Mouse (Mus musculus): ENCODE data around the gene Kif17.

Kif17 gene

GRCm38 (mm10) chr4:138259482-138259881 is 9.2 kb downstream of the Kif17 start:
- no peak for DNase-seq (ENCODE audit: low read depth)

GRCm38 (mm10) chr4:138261843-138262681 is 11.8 kb downstream of the Kif17 start:
- DNase-seq (ENCODE audit: low read depth) = peak; percentile 88

- DNase-seq (ENCODE audit: low read depth) = no peak
These were observed 17.6 kb downstream of the Kif17 start for GRCm38 (mm10) chr4:138267869-138268268.

GRCm38 (mm10) chr4:138272011-138272997 is 22.1 kb downstream of the Kif17 start:
- DNase-seq (ENCODE audit: low read depth) = no peak

- DNase-seq (ENCODE audit: low read depth) = no peak
These were observed 28.1 kb downstream of the Kif17 start for GRCm38 (mm10) chr4:138278346-138278745.

- peak; percentile 93 for DNase-seq (ENCODE audit: low read depth)
These were observed 32.6 kb downstream of the Kif17 start for GRCm38 (mm10) chr4:138282834-138283233.

- DNase-seq (ENCODE audit: low read depth) = no peak
These were observed 36.2 kb downstream of the Kif17 start for GRCm38 (mm10) chr4:138286411-138286810.

GRCm38 (mm10) chr4:138288691-138289090 is 38.5 kb downstream of the Kif17 start:
- no peak for DNase-seq (ENCODE audit: low read depth)

- no peak for DNase-seq (ENCODE audit: low read depth)
These were observed 41.8 kb downstream of the Kif17 start for GRCm38 (mm10) chr4:138292028-138292427.

GRCm38 (mm10) chr4:138293261-138293948 is 43.2 kb downstream of the Kif17 start:
- no peak for DNase-seq (ENCODE audit: low read depth)

GRCm38 (mm10) chr4:138293949-138294550 is 43.8 kb downstream of the Kif17 start:
- DNase-seq (ENCODE audit: low read depth) = no peak

- no peak for DNase-seq (ENCODE audit: low read depth)
These were observed 51.1 kb downstream of the Kif17 start for GRCm38 (mm10) chr4:138301271-138301780.

GRCm38 (mm10) chr4:138303011-138303410 is 52.8 kb downstream of the Kif17 start:
- DNase-seq (ENCODE audit: low read depth) = no peak

GRCm38 (mm10) chr4:138303742-138304141 is 53.5 kb downstream of the Kif17 start:
- DNase-seq (ENCODE audit: low read depth) = no peak

- DNase-seq (ENCODE audit: low read depth) = peak; percentile 98
These were observed 54.3 kb downstream of the Kif17 start, which contains the start of gene Ddost for GRCm38 (mm10) chr4:138304340-138305104. TSS of gene Ddost (plus strand) at chr4:138304730.

- no peak for DNase-seq (ENCODE audit: low read depth)
These were observed 56.8 kb downstream of the Kif17 start for GRCm38 (mm10) chr4:138307025-138307424.

GRCm38 (mm10) chr4:138307739-138308138 is 57.5 kb downstream of the Kif17 start:
- DNase-seq (ENCODE audit: low read depth) = no peak

- DNase-seq (ENCODE audit: low read depth) = no peak
These were observed 60.2 kb downstream of the Kif17 start for GRCm38 (mm10) chr4:138310311-138310910.

GRCm38 (mm10) chr4:138311595-138311994 is 61.4 kb downstream of the Kif17 start:
- DNase-seq (ENCODE audit: low read depth) = peak; percentile 70

GRCm38 (mm10) chr4:138312105-138312504 is 61.9 kb downstream of the Kif17 start:
- DNase-seq (ENCODE audit: low read depth) = no peak
